Mouse (Mus musculus) forebrain, embryonic 11.5 days (tissue): ENCODE measurements around the gene Mapre3. TPM values are rescaled to one million over a fixed set of nuclear protein-coding genes. Genes with fewer than 3 reads are reported as not detected.

Experiments
- ATAC-seq: fragments of 200-750 bp; cut with Nextera tagmentation; replicated peaks from 2 replicates; pipeline ENCODE4 v1.8.0; 2017; ENCODE audit warnings: moderate TSS enrichment; ENCODE audit not compliant: low FRiP score
- DNase-seq: peaks from one replicate; pipeline ENCODE4 v3.0.0-alpha.2; 2017; ENCODE audit warnings: low spot score
- H3K27ac ChIP-seq: fragments of 300-500 bp; sonication (generic); 2 replicates; pipeline ENCODE4 v1.5.1; 2014; ENCODE audit warnings: low read depth, low read length
- H3K27me3 ChIP-seq: fragments of 300-500 bp; sonication (generic); 2 replicates; pipeline ENCODE4 v1.6.1; 2014; ENCODE audit warnings: mild to moderate bottlenecking, low read length, mixed read lengths; ENCODE audit not compliant: control insufficient read depth, insufficient read depth
- H3K36me3 ChIP-seq: fragments of 300-500 bp; sonication (generic); 2 replicates; pipeline ENCODE4 v1.6.1; 2014; ENCODE audit warnings: mild to moderate bottlenecking, low read length, moderate library complexity, mixed read lengths; ENCODE audit not compliant: control insufficient read depth, insufficient read depth
- H3K4me1 ChIP-seq: fragments of 300-500 bp; sonication (generic); replicated peaks from 2 replicates; pipeline ENCODE4 v1.6.1; 2014; ENCODE audit warnings: low read length, mixed read lengths; ENCODE audit not compliant: control insufficient read depth, insufficient read depth
- H3K4me2 ChIP-seq: fragments of 300-500 bp; sonication (generic); 2 replicates; pipeline ENCODE4 v1.6.1; 2014; ENCODE audit warnings: low read depth, mild to moderate bottlenecking, low read length, moderate library complexity, mixed read lengths; ENCODE audit not compliant: severe bottlenecking
- H3K4me3 ChIP-seq: fragments of 300-500 bp; sonication (generic); 2 replicates; pipeline ENCODE4 v1.5.1; 2014; ENCODE audit warnings: low read depth, low read length
- H3K9ac ChIP-seq: fragments of 300-500 bp; sonication (generic); 2 replicates; pipeline ENCODE4 v1.6.1; 2014; ENCODE audit warnings: low read length
- H3K9me3 ChIP-seq: fragments of 300-500 bp; sonication (generic); 2 replicates; pipeline ENCODE4 v1.6.1; 2016; ENCODE audit warnings: low read length, mixed read lengths; ENCODE audit not compliant: control insufficient read depth
- WGBS: fragments of 180-500 bp; shearing (Covaris S2); extraction: QIAGEN DNeasy Blood & Tissue Kit; methylation state at CpG from one replicate; pipeline ENCODE4 v1.1.7; 2014; 5-methylcytosine and 5-hydroxymethylcytosine counted together
- polyA plus RNA-seq: library from polyadenylated mRNA; unstranded; fragments of >200 nt; fragmentation: Nextera tagmentation; extraction: Ambion mirVana; gene quantifications from 2 replicates; pipeline ENCODE4 v1.2.1, GENCODE M21; 2014

Mapre3 gene
- polyA plus RNA-seq, 1 experiment from 2014 or later = 39.7 TPM

GRCm38 (mm10) chr5:30913060-30913841 lies 98.8 kb downstream of the Mapre3 start, which contains the start of gene Emilin1:
TSS of gene Emilin1 (plus strand) at chr5:30913402.
- Histone ChIP-seq H3K4me2 (peak within 1 kb of the TSS; percentile 26; the same call in 1 of the 2 replicates), H3K9ac (peak within 1 kb of the TSS; percentile 21), H3K27ac (peak within 1 kb of the TSS; percentile 42), H3K4me1 (peaks cover 13% of the 10 kb centered on the region; the same call in 1 of the 2 replicates), H3K27me3 (0 out of 2 replicates have a peak, but pooled peaks cover 2% of the 10 kb centered on the region), H3K9me3 (no peaks in the 10 kb centered on the region), H3K4me3 (peak within 1 kb of the TSS; percentile 14), H3K36me3 (no peaks in the 10 kb centered on the region)
- 37% methylated on average over 11 of the region's 13 CpGs for WGBS
- ATAC-seq (no peak), DNase-seq (peak; percentile 77)

GRCm38 (mm10) chr5:30914101-30914635 lies 99.7 kb downstream of the Mapre3 start:
- peaks cover 13% of the 10 kb centered on the region; the same call in 1 of the 2 replicates for H3K4me1 ChIP-seq
- DNase-seq (no peak), ATAC-seq (no peak)
- H3K9me3 ChIP-seq = no peaks in the 10 kb centered on the region
- 77% methylated on average over 7 of the region's 7 CpGs for WGBS
- H3K27me3 ChIP-seq = no peaks in the 10 kb centered on the region
- no peak overlapping the region; the same call in 1 of the 2 replicates for H3K9ac ChIP-seq
- peak overlapping the region; percentile 14 for H3K4me3 ChIP-seq
- peak overlapping the region; percentile 26; the same call in 1 of the 2 replicates for H3K4me2 ChIP-seq
- H3K36me3 ChIP-seq = no peaks in the 10 kb centered on the region
- peak overlapping the region; percentile 42 for H3K27ac ChIP-seq

GRCm38 (mm10) chr5:30914849-30915248 lies 100.4 kb downstream of the Mapre3 start:
- peaks cover 13% of the 10 kb centered on the region; the same call in 1 of the 2 replicates for H3K4me1 ChIP-seq
- H3K9ac ChIP-seq = no peak overlapping the region
- 68% methylated on average over 6 of the region's 6 CpGs for WGBS
- DNase-seq (no peak), ATAC-seq (no peak)
- no peaks in the 10 kb centered on the region for H3K9me3 ChIP-seq
- H3K36me3 ChIP-seq = no peaks in the 10 kb centered on the region
- no peak overlapping the region for H3K27ac ChIP-seq
- H3K4me3 ChIP-seq = 0 out of 2 replicates have a peak overlapping the region, but pooled peaks have one; percentile 14
- H3K27me3 ChIP-seq = no peaks in the 10 kb centered on the region
- peak overlapping the region; percentile 26; the same call in 1 of the 2 replicates for H3K4me2 ChIP-seq

- Histone ChIP-seq H3K4me3 (peak overlapping the region; percentile 4; the same call in 1 of the 2 replicates), H3K27ac (0 out of 2 replicates have a peak overlapping the region, but pooled peaks have one; percentile 8), H3K4me1 (peaks cover 13% of the 10 kb centered on the region; the same call in 1 of the 2 replicates), H3K9ac (peak overlapping the region; percentile 14; the same call in 1 of the 2 replicates), H3K27me3 (no peaks in the 10 kb centered on the region), H3K9me3 (no peaks in the 10 kb centered on the region), H3K4me2 (peak overlapping the region; percentile 26; the same call in 1 of the 2 replicates), H3K36me3 (no peaks in the 10 kb centered on the region)
- DNase-seq (no peak), ATAC-seq (peak; percentile 42)
- 67% methylated on average over 9 of the region's 9 CpGs for WGBS
These were observed 101.0 kb downstream of the Mapre3 start for GRCm38 (mm10) chr5:30915456-30915855.

Other genes starting within 250 kb of the Mapre3 start
- 0.20 and 0.24 TPM in 2 replicates for gene Kcnk3, start 226.5 kb upstream of the Mapre3 start, polyA plus RNA-seq
- 24.1 and 28.3 TPM in 2 replicates for gene Slc35f6, start 166.7 kb upstream of the Mapre3 start, polyA plus RNA-seq
- 439 and 447 TPM in 2 replicates for gene Cenpa, start 147.9 kb upstream of the Mapre3 start, polyA plus RNA-seq
- gene Dpysl5, start 103.1 kb upstream of the Mapre3 start, polyA plus RNA-seq = 91.8 and 97.0 TPM in 2 replicates
- 49.8 and 52.2 TPM in 2 replicates for gene Tmem214, start 53.4 kb downstream of the Mapre3 start, polyA plus RNA-seq
- 34.5 and 37.3 TPM in 2 replicates for gene Agbl5, start 74.1 kb downstream of the Mapre3 start, polyA plus RNA-seq
- gene Ost4, start 93.1 kb downstream of the Mapre3 start, polyA plus RNA-seq = 339 and 356 TPM in 2 replicates
- 44.6 and 44.7 TPM in 2 replicates for gene Emilin1, start 98.8 kb downstream of the Mapre3 start, polyA plus RNA-seq
- gene Khk, start 106.8 kb downstream of the Mapre3 start, polyA plus RNA-seq = 6.9 and 7.1 TPM in 2 replicates
- 6.4 and 6.8 TPM in 2 replicates for gene Cgref1, start 130.9 kb downstream of the Mapre3 start, polyA plus RNA-seq
- 106 and 114 TPM in 2 replicates for gene Preb, start 145.7 kb downstream of the Mapre3 start, polyA plus RNA-seq
- not detected in 2 replicates for gene Tcf23, start 154.0 kb downstream of the Mapre3 start, polyA plus RNA-seq
- gene Atraid, start 233.7 kb downstream of the Mapre3 start, polyA plus RNA-seq = 81.8 and 86.4 TPM in 2 replicates
- gene Slc5a6, start 234.3 kb downstream of the Mapre3 start, polyA plus RNA-seq = 10.8 and 10.9 TPM in 2 replicates
- gene Cad, start 240.1 kb downstream of the Mapre3 start, polyA plus RNA-seq = 44.3 and 55.4 TPM in 2 replicates